Mouse (Mus musculus): Measurements from ENCODE around the gene Mettl15. TPM values are rescaled to one million over a fixed set of nuclear protein-coding genes. Genes with fewer than 3 reads are reported as not detected.
"Not testable (repeated sequence)": the region's sequence is repeated elsewhere in the genome, so short reads cannot be mapped to it uniquely, and the experiment has no call there.

Gene Mettl15
- total and polyA plus RNA-seq, 2 experiments from 2014 or later = 6.4 to 7.1 TPM

- Histone ChIP-seq H3K4me2 (ENCODE audit: low read depth) (no peak overlapping the region), H3K36me3 (ENCODE audit: insufficient read depth) (no peaks in the 10 kb centered on the region), H3K9ac (no peak overlapping the region), H3K9me3 (ENCODE audit: low read length) (no peaks in the 10 kb centered on the region), H3K4me1 (ENCODE audit: insufficient read depth) (no peaks in the 10 kb centered on the region), H3K4me3 (ENCODE audit: low read depth, low read length) (no peak overlapping the region), H3K27me3 (ENCODE audit: insufficient read depth, low read length) (no peaks in the 10 kb centered on the region), H3K27ac (ENCODE audit: low read depth, low read length) (no peak overlapping the region)
- WGBS = 95% methylated on average over 1 of the region's 1 CpGs
- no peak for ATAC-seq
- TF ChIP-seq CTCF (IDR thresholded peaks at IDR 0.05; ENCODE audit: low read depth) = no peak
- no peak for DNase-seq
Measured at GRCm38 (mm10) chr2:109235741-109236140, 44.8 kb downstream of the Mettl15 start.

- H3K4me3 ChIP-seq (ENCODE audit: low read depth, low read length) = no peak overlapping the region
- no peaks in the 10 kb centered on the region for H3K27me3 ChIP-seq (ENCODE audit: insufficient read depth, low read length)
- TF ChIP-seq CTCF (IDR thresholded peaks at IDR 0.05; ENCODE audit: low read depth) = no peak
- no peak for ATAC-seq
- no peak overlapping the region for H3K27ac ChIP-seq (ENCODE audit: low read depth, low read length)
- H3K36me3 ChIP-seq (ENCODE audit: insufficient read depth) = no peaks in the 10 kb centered on the region
- DNase-seq = no peak
- no peak overlapping the region for H3K9ac ChIP-seq
- H3K9me3 ChIP-seq (ENCODE audit: low read length) = no peaks in the 10 kb centered on the region
- no peak overlapping the region for H3K4me2 ChIP-seq (ENCODE audit: low read depth)
- no peaks in the 10 kb centered on the region for H3K4me1 ChIP-seq (ENCODE audit: insufficient read depth)
- 84% methylated on average over 4 of the region's 4 CpGs for WGBS
Measured at GRCm38 (mm10) chr2:109233876-109234275, 46.7 kb downstream of the Mettl15 start.

GRCm38 (mm10) chr2:109230443-109230842 is 50.1 kb downstream of the Mettl15 start:
- H3K4me2 ChIP-seq (ENCODE audit: low read depth) = no peak overlapping the region
- TF ChIP-seq CTCF (IDR thresholded peaks at IDR 0.05; ENCODE audit: low read depth) = no peak
- H3K27me3 ChIP-seq (ENCODE audit: insufficient read depth, low read length) = no peaks in the 10 kb centered on the region

GRCm38 (mm10) chr2:109227196-109227595 is 53.4 kb downstream of the Mettl15 start:
- Histone ChIP-seq H3K9me3 (ENCODE audit: low read length) (no peaks in the 10 kb centered on the region), H3K27me3 (ENCODE audit: insufficient read depth, low read length) (no peaks in the 10 kb centered on the region), H3K4me2 (ENCODE audit: low read depth) (no peak overlapping the region), H3K27ac (ENCODE audit: low read depth, low read length) (no peak overlapping the region), H3K4me1 (ENCODE audit: insufficient read depth) (no peaks in the 10 kb centered on the region), H3K36me3 (ENCODE audit: insufficient read depth) (no peaks in the 10 kb centered on the region), H3K4me3 (ENCODE audit: low read depth, low read length) (no peak overlapping the region), H3K9ac (no peak overlapping the region)
- 31% methylated on average over 3 of the region's 3 CpGs for WGBS
- no peak for TF ChIP-seq CTCF (IDR thresholded peaks at IDR 0.05; ENCODE audit: low read depth)
- ATAC-seq (no peak), DNase-seq (no peak)

More at GRCm38 (mm10) chr2:109230443-109230842, 50.1 kb downstream of the Mettl15 start:
- Histone ChIP-seq H3K4me3 (ENCODE audit: low read depth, low read length) (no peak overlapping the region), H3K9me3 (ENCODE audit: low read length) (no peaks in the 10 kb centered on the region), H3K9ac (no peak overlapping the region), H3K27ac (ENCODE audit: low read depth, low read length) (no peak overlapping the region), H3K36me3 (ENCODE audit: insufficient read depth) (no peaks in the 10 kb centered on the region), H3K4me1 (ENCODE audit: insufficient read depth) (no peaks in the 10 kb centered on the region)
- no peak for ATAC-seq
- DNase-seq = no peak

- no peaks in the 10 kb centered on the region for H3K27me3 ChIP-seq (ENCODE audit: insufficient read depth, low read length)
- no peak overlapping the region for H3K4me2 ChIP-seq (ENCODE audit: low read depth)
- ATAC-seq (no peak), DNase-seq (no peak)
- H3K27ac ChIP-seq (ENCODE audit: low read depth, low read length) = no peak overlapping the region
- no peaks in the 10 kb centered on the region for H3K4me1 ChIP-seq (ENCODE audit: insufficient read depth)
- no peaks in the 10 kb centered on the region for H3K36me3 ChIP-seq (ENCODE audit: insufficient read depth)
- WGBS = 94% methylated on average over 2 of the region's 2 CpGs
- no peak for TF ChIP-seq CTCF (IDR thresholded peaks at IDR 0.05; ENCODE audit: low read depth)
- H3K9me3 ChIP-seq (ENCODE audit: low read length) = no peaks in the 10 kb centered on the region
- H3K9ac ChIP-seq = no peak overlapping the region
- H3K4me3 ChIP-seq (ENCODE audit: low read depth, low read length) = no peak overlapping the region
Measured at GRCm38 (mm10) chr2:109221470-109221869, 59.1 kb downstream of the Mettl15 start.

- not testable (repeated sequence) for ATAC-seq; DNase-seq; H3K4me3 ChIP-seq (ENCODE audit: low read depth, low read length); H3K27me3 ChIP-seq (ENCODE audit: insufficient read depth, low read length); H3K27ac ChIP-seq (ENCODE audit: low read depth, low read length); H3K9ac ChIP-seq; H3K4me2 ChIP-seq (ENCODE audit: low read depth); H3K36me3 ChIP-seq (ENCODE audit: insufficient read depth); H3K4me1 ChIP-seq (ENCODE audit: insufficient read depth); H3K9me3 ChIP-seq (ENCODE audit: low read length)
- 94% methylated on average over 1 of the region's 2 CpGs for WGBS
Measured at GRCm38 (mm10) chr2:109216678-109217077, 63.9 kb downstream of the Mettl15 start.

GRCm38 (mm10) chr2:109210641-109211040 is 69.9 kb downstream of the Mettl15 start:
- not testable (repeated sequence) for H3K9ac ChIP-seq; H3K4me1 ChIP-seq (ENCODE audit: insufficient read depth); H3K9me3 ChIP-seq (ENCODE audit: low read length); H3K36me3 ChIP-seq (ENCODE audit: insufficient read depth); H3K27me3 ChIP-seq (ENCODE audit: insufficient read depth, low read length); H3K4me3 ChIP-seq (ENCODE audit: low read depth, low read length); ATAC-seq; H3K4me2 ChIP-seq (ENCODE audit: low read depth); DNase-seq; H3K27ac ChIP-seq (ENCODE audit: low read depth, low read length)
- WGBS = 100% methylated on average over 1 of the region's 1 CpGs

GRCm38 (mm10) chr2:109208032-109208431 is 72.5 kb downstream of the Mettl15 start:
- Histone ChIP-seq H3K9ac (no peak overlapping the region), H3K27ac (ENCODE audit: low read depth, low read length) (no peak overlapping the region), H3K27me3 (ENCODE audit: insufficient read depth, low read length) (no peaks in the 10 kb centered on the region), H3K4me2 (ENCODE audit: low read depth) (no peak overlapping the region), H3K9me3 (ENCODE audit: low read length) (no peaks in the 10 kb centered on the region), H3K4me3 (ENCODE audit: low read depth, low read length) (no peak overlapping the region), H3K36me3 (ENCODE audit: insufficient read depth) (no peaks in the 10 kb centered on the region), H3K4me1 (ENCODE audit: insufficient read depth) (no peaks in the 10 kb centered on the region)
- no peak for DNase-seq
- TF ChIP-seq CTCF (IDR thresholded peaks at IDR 0.05; ENCODE audit: low read depth) = no peak
- 91% methylated on average over 2 of the region's 2 CpGs for WGBS
- no peak for ATAC-seq
